Mouse (Mus musculus) forebrain, embryonic 14.5 days (tissue): ENCODE measurements around the gene Tcf23. TPM values are rescaled to one million over a fixed set of nuclear protein-coding genes. Genes with fewer than 3 reads are reported as not detected.
A peak's percentile ranks its signal among the peaks of the same experiment; 100 is the strongest.

ENCODE experiments used
- ATAC-seq: fragments of 200-750 bp; cut with Nextera tagmentation; 2 replicates; pipeline ENCODE4 v1.8.0; 2017; ENCODE audit warnings: mild to moderate bottlenecking, moderate library complexity
- DNase-seq: peaks from one replicate; pipeline ENCODE4 v3.0.0-alpha.2; 2015; ENCODE audit warnings: low spot score
- H3K27ac ChIP-seq: fragments of 300-500 bp; sonication (generic); 2 replicates; pipeline ENCODE4 v1.5.1; 2014; ENCODE audit warnings: low read depth, mild to moderate bottlenecking, control low read depth, low read length, moderate library complexity
- H3K27me3 ChIP-seq: fragments of 300-500 bp; sonication (generic); replicated peaks from 2 replicates; pipeline ENCODE4 v1.6.1; 2014; ENCODE audit warnings: low read length, control low read depth, mixed read lengths; ENCODE audit not compliant: control insufficient read depth, insufficient read depth
- H3K36me3 ChIP-seq: fragments of 300-500 bp; sonication (generic); 2 replicates; pipeline ENCODE4 v1.6.1; 2014; ENCODE audit warnings: low read length, control low read depth; ENCODE audit not compliant: control insufficient read depth, insufficient read depth
- H3K4me1 ChIP-seq: fragments of 300-500 bp; sonication (generic); 2 replicates; pipeline ENCODE4 v1.6.1; 2014; ENCODE audit warnings: antibody characterized with exemption, low read length, control low read depth; ENCODE audit not compliant: control insufficient read depth, insufficient read depth
- H3K4me2 ChIP-seq: fragments of 300-500 bp; sonication (generic); 2 replicates; pipeline ENCODE4 v1.6.1; 2014; ENCODE audit warnings: mild to moderate bottlenecking, control low read depth, low read length
- H3K4me3 ChIP-seq: fragments of 300-500 bp; sonication (generic); 2 replicates; pipeline ENCODE4 v1.5.1; 2014; ENCODE audit warnings: low read depth, low read length, control low read depth
- H3K9ac ChIP-seq: fragments of 300-500 bp; sonication (generic); 2 replicates; pipeline ENCODE4 v1.6.1; 2014; ENCODE audit warnings: mild to moderate bottlenecking, low read length, control low read depth, moderate library complexity
- H3K9me3 ChIP-seq: fragments of 300-500 bp; sonication (generic); replicated peaks from 2 replicates; pipeline ENCODE4 v1.6.1; 2016; ENCODE audit warnings: low read length, control low read depth, mixed read lengths; ENCODE audit not compliant: control insufficient read depth
- WGBS: fragments of 180-500 bp; shearing (Covaris S2); extraction: QIAGEN DNeasy Blood & Tissue Kit; methylation state at CpG from one replicate; pipeline ENCODE4 v1.1.7; 2014; 5-methylcytosine and 5-hydroxymethylcytosine counted together
- polyA plus RNA-seq: library from polyadenylated mRNA; unstranded; fragments of >200 nt; fragmentation: Nextera tagmentation; extraction: Ambion mirVana; gene quantifications from 2 replicates; pipeline ENCODE4 v1.2.1, GENCODE M21; 2014

Tcf23 gene
- polyA plus RNA-seq, 1 experiment from 2014 or later = not detected

GRCm38 (mm10) chr5:30925217-30925616, 43.2 kb upstream of the Tcf23 start:
- DNase-seq (no peak), ATAC-seq (no peak)
- H3K27ac ChIP-seq = no peak overlapping the region
- no peak overlapping the region for H3K9ac ChIP-seq
- H3K4me2 ChIP-seq = no peak overlapping the region
- H3K4me1 ChIP-seq = peaks cover 13% of the 10 kb centered on the region; the same call in 1 of the 2 replicates
- H3K27me3 ChIP-seq = no peaks in the 10 kb centered on the region
- WGBS = 94% methylated on average over 5 of the region's 5 CpGs
- H3K9me3 ChIP-seq = no peaks in the 10 kb centered on the region
- H3K4me3 ChIP-seq = no peak overlapping the region
- no peaks in the 10 kb centered on the region for H3K36me3 ChIP-seq

GRCm38 (mm10) chr5:30926073-30926472, 42.4 kb upstream of the Tcf23 start:
- Histone ChIP-seq H3K4me1 (peaks cover 8% of the 10 kb centered on the region; the same call in 1 of the 2 replicates), H3K36me3 (no peaks in the 10 kb centered on the region), H3K27me3 (no peaks in the 10 kb centered on the region), H3K9me3 (no peaks in the 10 kb centered on the region), H3K27ac (no peak overlapping the region), H3K4me3 (no peak overlapping the region), H3K4me2 (no peak overlapping the region), H3K9ac (no peak overlapping the region)
- 91% methylated on average over 2 of the region's 2 CpGs for WGBS
- no peak for ATAC-seq
- no peak for DNase-seq

- Histone ChIP-seq H3K4me3 (no peak overlapping the region), H3K36me3 (no peaks in the 10 kb centered on the region), H3K9ac (no peak overlapping the region), H3K9me3 (no peaks in the 10 kb centered on the region), H3K4me2 (peak overlapping the region; percentile 31; the same call in 1 of the 2 replicates), H3K4me1 (no peaks in the 10 kb centered on the region), H3K27ac (no peak overlapping the region), H3K27me3 (no peaks in the 10 kb centered on the region)
- DNase-seq (peak; percentile 77), ATAC-seq (peak; percentile 80)
- WGBS = 44% methylated on average over 7 of the region's 7 CpGs
These were observed 40.4 kb upstream of the Tcf23 start for GRCm38 (mm10) chr5:30927945-30928529.

- ATAC-seq = peak; percentile 24; the same call in 1 of the 2 replicates
- peak; percentile 78 for DNase-seq
- H3K27me3 ChIP-seq = no peaks in the 10 kb centered on the region
- H3K36me3 ChIP-seq = no peaks in the 10 kb centered on the region
- H3K4me1 ChIP-seq = no peaks in the 10 kb centered on the region
- no peak overlapping the region for H3K4me2 ChIP-seq
- WGBS = 37% methylated on average over 4 of the region's 4 CpGs
- no peak overlapping the region for H3K4me3 ChIP-seq
- H3K9me3 ChIP-seq = no peaks in the 10 kb centered on the region
- H3K27ac ChIP-seq = no peak overlapping the region
- no peak overlapping the region for H3K9ac ChIP-seq
These were observed 38.3 kb upstream of the Tcf23 start for GRCm38 (mm10) chr5:30930121-30930520.

- no peak overlapping the region for H3K9ac ChIP-seq
These were observed 37.6 kb upstream of the Tcf23 start for GRCm38 (mm10) chr5:30930846-30931245.

GRCm38 (mm10) chr5:30931378-30931777, 37.1 kb upstream of the Tcf23 start:
- H3K4me3 ChIP-seq = no peak overlapping the region
- DNase-seq = no peak
- no peak overlapping the region for H3K9ac ChIP-seq
- H3K4me2 ChIP-seq = no peak overlapping the region
- 82% methylated on average over 4 of the region's 4 CpGs for WGBS
- ATAC-seq = no peak
- no peaks in the 10 kb centered on the region for H3K27me3 ChIP-seq
- no peaks in the 10 kb centered on the region for H3K36me3 ChIP-seq
- no peaks in the 10 kb centered on the region for H3K9me3 ChIP-seq
- H3K27ac ChIP-seq = no peak overlapping the region
- no peaks in the 10 kb centered on the region for H3K4me1 ChIP-seq

More at GRCm38 (mm10) chr5:30930846-30931245, 37.6 kb upstream of the Tcf23 start:
- no peak overlapping the region for H3K4me2 ChIP-seq
- no peaks in the 10 kb centered on the region for H3K27me3 ChIP-seq
- 63% methylated on average over 6 of the region's 6 CpGs for whole genome bisulfite sequencing
- DNase-seq (no peak), ATAC-seq (no peak)
- no peaks in the 10 kb centered on the region for H3K9me3 ChIP-seq
- H3K36me3 ChIP-seq = no peaks in the 10 kb centered on the region
- no peak overlapping the region for H3K4me3 ChIP-seq
- H3K27ac ChIP-seq = no peak overlapping the region
- no peaks in the 10 kb centered on the region for H3K4me1 ChIP-seq

GRCm38 (mm10) chr5:30933705-30934104, 34.8 kb upstream of the Tcf23 start:
- no peak for ATAC-seq
- H3K27me3 ChIP-seq = no peaks in the 10 kb centered on the region
- H3K27ac ChIP-seq = no peak overlapping the region
- no peaks in the 10 kb centered on the region for H3K9me3 ChIP-seq
- no peak for DNase-seq
- 65% methylated on average over 5 of the region's 5 CpGs for whole genome bisulfite sequencing
- H3K4me3 ChIP-seq = no peak overlapping the region
- no peak overlapping the region for H3K9ac ChIP-seq
- H3K36me3 ChIP-seq = no peaks in the 10 kb centered on the region
- no peak overlapping the region for H3K4me2 ChIP-seq
- no peaks in the 10 kb centered on the region for H3K4me1 ChIP-seq

- Histone ChIP-seq H3K9me3 (no peaks in the 10 kb centered on the region), H3K9ac (no peak overlapping the region), H3K27me3 (no peaks in the 10 kb centered on the region), H3K27ac (no peak overlapping the region), H3K36me3 (no peaks in the 10 kb centered on the region), H3K4me2 (no peak overlapping the region), H3K4me3 (no peak overlapping the region), H3K4me1 (no peaks in the 10 kb centered on the region)
- no peak for ATAC-seq
- 83% methylated on average over 5 of the region's 5 CpGs for WGBS
- no peak for DNase-seq
These were observed 33.6 kb upstream of the Tcf23 start for GRCm38 (mm10) chr5:30934725-30935461.

- DNase-seq = no peak
- no peaks in the 10 kb centered on the region for H3K36me3 ChIP-seq
- no peak overlapping the region for H3K27ac ChIP-seq
- no peaks in the 10 kb centered on the region for H3K4me1 ChIP-seq
- no peak overlapping the region for H3K4me2 ChIP-seq
- H3K9me3 ChIP-seq = no peaks in the 10 kb centered on the region
- no peak for ATAC-seq
- H3K27me3 ChIP-seq = no peaks in the 10 kb centered on the region
- WGBS = 92% methylated on average over 2 of the region's 2 CpGs
- no peak overlapping the region for H3K9ac ChIP-seq
- H3K4me3 ChIP-seq = no peak overlapping the region
These were observed 25.5 kb upstream of the Tcf23 start for GRCm38 (mm10) chr5:30943004-30943403.
